Comparison of ENCODE assay signal across 24 mouse cellular contexts in the genomic region with DNA sequence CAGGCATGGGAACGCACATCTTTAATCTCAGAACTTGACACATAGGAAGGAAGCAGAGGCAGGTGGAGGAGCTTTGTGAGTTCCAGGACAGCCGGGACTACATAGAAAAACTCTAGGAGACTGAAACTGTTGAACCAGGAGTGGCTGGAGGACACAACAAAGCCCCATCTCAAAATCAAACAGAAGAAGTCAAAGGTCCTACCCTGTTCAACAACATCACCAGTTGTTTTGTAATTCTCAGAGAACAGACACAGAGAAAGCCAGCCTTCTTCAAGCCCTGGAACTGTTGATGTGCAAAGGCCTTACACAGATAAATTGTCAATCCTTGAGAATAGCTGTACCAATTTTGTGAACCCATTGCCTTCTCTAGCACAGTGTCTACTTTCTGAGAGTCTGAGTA. TPM values are rescaled to one million over a fixed set of nuclear protein-coding genes. Genes with fewer than 3 reads are reported as not detected.
DNase-seq lines count a peak whose midpoint lies in the region; ATAC-seq and TF ChIP-seq lines count a peak whose summit lies in the region.
"Had no signal": no experiment of that assay in that cellular context is flagged by ENCODE, and none has a peak within 500 bp of the region (broad histone marks: within the 10 kb centered on the region; RNA-seq: fewer than 3 reads in every experiment).

No protein-coding gene starts in this region.

- H3K9me3 ChIP-seq in liver, embryonic 11.5 days (ENCODE audit: control insufficient read depth, low read length), result no peaks in the 10 kb centered on the region
- no peaks in the 10 kb centered on the region for H3K9me3 ChIP-seq in liver, embryonic 12.5 days (replicated peaks)
- no peaks in the 10 kb centered on the region for H3K9me3 ChIP-seq in liver, embryonic 15.5 days (replicated peaks)
- H3K9me3 ChIP-seq in liver, postnatal 0 days (ENCODE audit: low read length), result no peaks in the 10 kb centered on the region
- H3K9me3 ChIP-seq: embryonic facial prominence, embryonic 13.5 days; embryonic facial prominence, embryonic 15.5 days; forebrain, embryonic 10.5 days; forebrain, embryonic 12.5 days had no signal

- H3K9ac ChIP-seq in liver, embryonic 11.5 days (ENCODE audit: low read depth, low read length), result no peak overlapping the region
- no peak overlapping the region for H3K9ac ChIP-seq in liver, embryonic 12.5 days
- H3K9ac ChIP-seq in liver, embryonic 15.5 days, result no peak overlapping the region
- H3K9ac ChIP-seq in liver, postnatal 0 days (replicated peaks), result no peak overlapping the region
- H3K9ac ChIP-seq: embryonic facial prominence, embryonic 13.5 days; embryonic facial prominence, embryonic 15.5 days; forebrain, embryonic 12.5 days had no signal

- ATAC-seq in liver, embryonic 11.5 days (replicated peaks; ENCODE audit: low FRiP score), result peak; percentile 39
- no peak; the same call in 1 of the 2 replicates for ATAC-seq in liver, embryonic 12.5 days
- peak; percentile 47 for ATAC-seq in liver, embryonic 15.5 days (ENCODE audit: insufficient read depth)
- peak; percentile 82 for ATAC-seq in liver, postnatal 0 days
- ATAC-seq: forebrain, embryonic 14.5 days; forebrain, embryonic 16.5 days had no signal

- no peak for DNase-seq in liver, embryonic 11.5 days (ENCODE audit: low spot score)
- DNase-seq in liver, postnatal 0 days, result no peak
- DNase-seq in embryo, embryonic 10 days (ENCODE audit: low spot score), result no peak
- DNase-seq in adrenal gland, postnatal 10 days, result no peak
- no peak for DNase-seq in ovary, postnatal 14 days (ENCODE audit: low spot score)
- DNase-seq: adrenal gland, adult 2 months; adrenal gland, postnatal 14 days; adrenal gland, postnatal 36 days; cerebellum, adult 11-12 months; cerebellum, adult 2 months; cerebellum, adult 9-10 months; cerebellum, postnatal 10 days; cerebellum, postnatal 25 days; embryo, embryonic 11 days had no signal

- no peak for TF ChIP-seq CTCF in liver, postnatal 0 days (IDR thresholded peaks at IDR 0.05; ENCODE audit: low read depth)

- TF ChIP-seq EP300 in liver, postnatal 0 days (IDR thresholded peaks at IDR 0.05; ENCODE audit: low read depth), result no peak

- H3K4me1 ChIP-seq in liver, embryonic 11.5 days (replicated peaks; ENCODE audit: control insufficient read depth, insufficient read depth, low read length), result no peaks in the 10 kb centered on the region
- no peaks in the 10 kb centered on the region for H3K4me1 ChIP-seq in liver, embryonic 12.5 days
- no peaks in the 10 kb centered on the region for H3K4me1 ChIP-seq in liver, embryonic 15.5 days (replicated peaks)
- H3K4me1 ChIP-seq in liver, postnatal 0 days (ENCODE audit: insufficient read depth), result no peaks in the 10 kb centered on the region
- H3K4me1 ChIP-seq: embryonic facial prominence, embryonic 13.5 days; embryonic facial prominence, embryonic 15.5 days; forebrain, embryonic 10.5 days; forebrain, embryonic 12.5 days had no signal

- no peak overlapping the region for H3K4me2 ChIP-seq in liver, embryonic 11.5 days
- H3K4me2 ChIP-seq in liver, embryonic 12.5 days, result no peak overlapping the region
- H3K4me2 ChIP-seq in liver, embryonic 15.5 days, result no peak overlapping the region
- no peak overlapping the region for H3K4me2 ChIP-seq in liver, postnatal 0 days (ENCODE audit: low read depth, low read length)
- H3K4me2 ChIP-seq: embryonic facial prominence, embryonic 13.5 days; embryonic facial prominence, embryonic 15.5 days; forebrain, embryonic 12.5 days had no signal

- no peak overlapping the region for H3K4me3 ChIP-seq in liver, embryonic 11.5 days (ENCODE audit: low read depth, low read length)
- no peak overlapping the region for H3K4me3 ChIP-seq in liver, embryonic 12.5 days
- H3K4me3 ChIP-seq in liver, embryonic 15.5 days (replicated peaks), result no peak overlapping the region
- no peak overlapping the region for H3K4me3 ChIP-seq in liver, postnatal 0 days (ENCODE audit: low read depth, low read length)
- H3K4me3 ChIP-seq: embryonic facial prominence, embryonic 13.5 days; embryonic facial prominence, embryonic 15.5 days; erythroblast, embryonic 14.5 days; forebrain, embryonic 10.5 days; forebrain, embryonic 12.5 days had no signal

- WGBS in liver, embryonic 11.5 days, result 70% methylated on average over 2 of the region's 2 CpGs
- WGBS in liver, embryonic 12.5 days (ENCODE audit: insufficient replicate concordance), result 60% methylated on average over 2 of the region's 2 CpGs
- whole genome bisulfite sequencing in liver, embryonic 15.5 days (ENCODE audit: insufficient replicate concordance), result 51% methylated on average over 2 of the region's 2 CpGs
- 55% methylated on average over 2 of the region's 2 CpGs for WGBS in liver, postnatal 0 days (ENCODE audit: insufficient replicate concordance)

- H3K27me3 ChIP-seq in liver, embryonic 11.5 days (replicated peaks; ENCODE audit: control insufficient read depth, insufficient read depth, low read length), result no peaks in the 10 kb centered on the region
- H3K27me3 ChIP-seq in liver, embryonic 12.5 days (replicated peaks), result no peaks in the 10 kb centered on the region
- no peaks in the 10 kb centered on the region for H3K27me3 ChIP-seq in liver, embryonic 15.5 days
- no peaks in the 10 kb centered on the region for H3K27me3 ChIP-seq in liver, postnatal 0 days (ENCODE audit: insufficient read depth, low read length)
- H3K27me3 ChIP-seq: embryonic facial prominence, embryonic 13.5 days; embryonic facial prominence, embryonic 15.5 days; forebrain, embryonic 12.5 days had no signal

- H3K27ac ChIP-seq in liver, embryonic 11.5 days (ENCODE audit: low read depth, low read length), result no peak overlapping the region
- 0 out of 2 replicates have a peak overlapping the region, but pooled peaks have one; percentile 6 for H3K27ac ChIP-seq in liver, embryonic 12.5 days
- no peak overlapping the region for H3K27ac ChIP-seq in liver, embryonic 15.5 days (replicated peaks)
- peak overlapping the region; percentile 81 for H3K27ac ChIP-seq in liver, postnatal 0 days (ENCODE audit: low read depth)
- H3K27ac ChIP-seq: embryonic facial prominence, embryonic 13.5 days; embryonic facial prominence, embryonic 15.5 days; forebrain, embryonic 10.5 days; forebrain, embryonic 12.5 days had no signal

- H3K36me3 ChIP-seq in liver, embryonic 11.5 days (ENCODE audit: control insufficient read depth, insufficient read depth, low read length), result no peaks in the 10 kb centered on the region
- no peaks in the 10 kb centered on the region for H3K36me3 ChIP-seq in liver, embryonic 12.5 days
- H3K36me3 ChIP-seq in liver, embryonic 15.5 days (replicated peaks), result no peaks in the 10 kb centered on the region
- no peaks in the 10 kb centered on the region for H3K36me3 ChIP-seq in liver, postnatal 0 days (replicated peaks; ENCODE audit: insufficient read depth, low read length)
- H3K36me3 ChIP-seq: embryonic facial prominence, embryonic 13.5 days; embryonic facial prominence, embryonic 15.5 days; forebrain, embryonic 10.5 days; forebrain, embryonic 12.5 days had no signal

RNA-seq across cellular contexts. Expression of a gene that starts 29.7 kb away (rescaled TPM):
- polyA plus RNA-seq in liver, embryonic 11.5 days (2014; fragmentation: Nextera tagmentation; extraction: Ambion mirVana), result 7.7 and 8.1 TPM in 2 replicates
- polyA plus RNA-seq in liver, embryonic 12.5 days (2016; fragmentation: Nextera tagmentation; extraction: Ambion mirVana), result 6.0 and 7.1 TPM in 2 replicates
- polyA plus RNA-seq in liver, embryonic 15.5 days (2015; fragmentation: Nextera tagmentation; extraction: Ambion mirVana), result 8.0 and 9.2 TPM in 2 replicates
- polyA plus RNA-seq in liver, postnatal 0 days (2015; fragmentation: Nextera tagmentation; extraction: Ambion mirVana), result 39.9 and 45.7 TPM in 2 replicates
- 10 to 100 TPM; 37.9 to 39.4 TPM for total RNA-seq in adrenal gland, postnatal 10 days (2021)
- total RNA-seq: MEL had no signal

Comparison
In these comparisons a context has a peak if more than half of its experiments do, and no peak if none do; other contexts are left out.
1. H3K27ac ChIP-seq: peak in liver, embryonic 12.5 days (single experiment) and liver, postnatal 0 days (single experiment); none in liver, embryonic 11.5 days (single experiment) and liver, embryonic 15.5 days (single experiment).